Mouse (Mus musculus) NIH3T3 (cell line): ENCODE measurements around the gene Ifna16.

Experiments
- DNase-seq: peaks from one replicate; pipeline ENCODE4 v3.0.0-alpha.2; 2012; ENCODE audit warnings: low read depth

Ifna16 gene

DNA sequence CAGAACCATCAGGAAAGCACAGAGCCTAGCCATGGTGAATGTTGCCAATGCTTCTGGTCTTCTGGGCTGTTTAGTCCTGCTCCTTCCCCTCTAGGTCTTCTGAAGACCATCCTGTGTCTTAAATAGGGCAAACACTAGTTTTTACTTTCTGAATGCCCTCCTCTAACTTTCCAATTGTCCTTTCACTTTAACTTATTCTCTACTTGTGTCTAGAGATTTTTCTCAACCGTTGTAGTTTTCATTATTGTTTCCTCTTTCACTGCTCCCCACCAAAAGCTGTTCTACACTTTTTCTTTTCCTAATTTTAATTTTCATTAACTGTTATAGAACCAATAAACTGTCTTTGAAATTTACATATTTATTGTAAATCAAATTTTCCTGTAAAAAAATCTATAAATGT is at the start of gene Ifna16:
TSS of gene Ifna16 (minus strand) at position 101 of the 400 bp plus-strand sequence.
- no peak for DNase-seq

- DNase-seq = no peak
These were observed 46.9 kb upstream of the Ifna16 start for GRCm38 (mm10) chr4:88723497-88724090.

DNA sequence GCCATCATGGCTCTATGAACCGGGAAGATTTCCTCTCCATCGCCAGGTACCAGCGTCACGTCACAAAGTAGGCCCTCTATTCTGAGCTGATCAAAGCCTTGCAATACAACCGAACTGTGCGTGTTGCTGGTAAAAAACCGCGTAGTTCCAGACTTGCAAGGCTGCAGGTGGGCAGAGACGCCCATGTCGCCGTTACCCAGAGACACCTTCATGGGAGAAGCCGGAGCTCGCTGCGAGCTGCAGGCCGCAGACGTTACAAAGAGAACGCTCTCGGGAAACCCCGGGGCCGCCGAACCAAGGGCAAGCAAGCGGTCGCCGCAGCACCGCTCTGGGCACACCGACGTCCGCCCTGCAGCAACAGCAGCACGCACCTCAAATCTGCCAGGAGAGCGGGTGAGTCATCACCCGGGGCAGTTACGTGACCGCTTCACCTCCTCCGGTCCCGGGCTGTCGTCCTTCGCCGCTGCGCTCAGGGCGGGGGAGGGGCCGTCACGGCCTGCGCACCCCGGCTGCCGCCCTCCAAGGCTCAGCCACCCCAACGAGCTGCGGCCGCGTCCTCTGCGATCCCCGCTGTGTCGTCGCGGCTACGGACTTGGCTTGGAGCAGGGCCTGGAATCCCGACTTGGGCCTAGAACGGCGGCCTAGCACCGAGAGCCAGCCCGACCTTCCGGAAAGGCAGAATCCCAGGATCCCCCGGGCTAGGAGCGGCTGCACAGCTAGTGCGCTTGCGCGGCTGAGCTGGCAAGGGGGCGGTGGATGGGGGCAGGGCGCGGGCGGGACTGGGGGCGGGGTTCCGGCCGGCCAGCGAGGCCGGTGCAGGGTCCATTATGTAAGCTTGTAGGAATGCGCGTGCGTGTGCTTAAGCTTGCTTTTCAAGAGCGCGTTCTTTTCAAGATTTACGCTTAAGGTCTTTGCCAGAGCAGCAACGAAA is 45.3 kb upstream of the Ifna16 start, which contains the start of the genes Gm26566 and Klhl9:
TSS of gene Gm26566 (plus strand) at position 15 of the 931 bp plus-strand sequence.
TSS of gene Klhl9 (minus strand) at position 675 of the 931 bp plus-strand sequence.
- peak; percentile 98 for DNase-seq

GRCm38 (mm10) chr4:88718715-88719114 is 42.0 kb upstream of the Ifna16 start:
- peak; percentile 35 for DNase-seq

GRCm38 (mm10) chr4:88715059-88715458 is 38.3 kb upstream of the Ifna16 start:
- DNase-seq = peak; percentile 70

DNA sequence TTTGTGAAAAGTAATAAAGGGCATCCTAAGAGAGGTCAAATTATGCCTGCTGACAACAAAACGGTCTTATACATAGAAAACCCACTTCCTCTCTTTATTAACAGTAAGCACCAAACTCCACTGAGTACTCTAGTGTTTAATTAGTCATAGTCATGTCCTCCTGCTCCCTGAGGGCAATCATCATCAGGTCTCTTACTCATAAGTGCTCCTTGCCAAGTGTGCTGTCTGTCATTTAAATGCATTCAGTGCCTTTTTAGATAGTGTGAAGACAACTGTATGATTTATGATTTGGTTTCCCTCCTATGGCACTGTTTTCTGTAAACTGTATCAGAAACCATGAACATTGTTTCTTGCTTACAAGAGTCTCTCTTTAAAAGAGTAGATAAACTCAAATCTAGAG is 37.6 kb upstream of the Ifna16 start:
- DNase-seq = peak; percentile 36

DNA sequence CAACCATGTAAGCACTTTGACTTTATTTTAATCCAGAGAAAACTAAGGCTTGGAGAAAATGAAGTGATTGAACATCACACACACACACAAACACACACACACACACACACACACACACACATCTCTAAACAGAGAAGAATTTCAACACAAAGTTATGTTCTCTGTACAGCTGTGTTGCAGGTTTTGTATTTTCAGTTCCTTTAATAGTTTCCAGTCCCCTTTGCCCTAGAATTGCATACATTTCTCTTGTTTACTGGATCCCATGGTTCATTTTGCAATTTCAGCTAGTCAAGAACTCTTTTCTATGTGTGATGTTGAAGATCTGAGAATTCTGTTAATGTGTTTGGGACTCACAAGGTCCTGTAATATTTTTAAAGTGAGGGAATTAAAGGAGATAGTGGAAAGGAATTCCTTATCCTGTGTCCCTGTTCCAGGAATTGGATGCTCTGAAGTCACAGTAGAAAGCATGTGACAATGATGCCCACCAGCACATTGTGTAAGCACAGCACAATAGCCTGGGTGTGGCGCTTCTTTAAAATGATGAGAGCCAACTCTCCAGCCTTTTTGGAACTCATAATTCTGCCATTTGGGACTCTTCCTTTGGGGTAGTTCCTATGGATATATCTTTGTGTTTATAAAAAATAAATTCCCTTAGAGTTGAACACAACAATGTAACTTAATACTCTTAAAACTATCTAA is 30.6 kb upstream of the Ifna16 start:
- DNase-seq = no peak

GRCm38 (mm10) chr4:88705924-88706323 is 29.2 kb upstream of the Ifna16 start:
- no peak for DNase-seq

DNA sequence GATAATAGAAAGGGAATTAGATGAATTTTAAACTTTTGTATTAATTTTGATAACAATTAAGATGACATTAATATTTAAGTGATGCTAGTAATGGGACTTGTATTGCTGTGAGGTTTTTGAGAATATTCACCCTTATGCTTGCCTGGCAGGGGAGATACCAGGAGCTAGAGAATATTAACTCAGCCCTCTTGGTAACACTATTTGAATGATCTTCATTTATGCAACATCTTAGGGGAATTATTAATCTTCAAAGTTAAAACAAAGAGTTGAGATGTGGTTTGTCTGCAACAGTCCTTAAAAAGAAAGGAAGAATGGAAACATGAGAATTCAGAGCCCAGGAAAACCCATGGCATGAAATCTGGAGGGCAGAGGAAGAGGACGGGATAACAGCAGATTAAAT is 22.6 kb upstream of the Ifna16 start:
- no peak for DNase-seq

GRCm38 (mm10) chr4:88698781-88699180 is 22.1 kb upstream of the Ifna16 start:
- DNase-seq = no peak

DNA sequence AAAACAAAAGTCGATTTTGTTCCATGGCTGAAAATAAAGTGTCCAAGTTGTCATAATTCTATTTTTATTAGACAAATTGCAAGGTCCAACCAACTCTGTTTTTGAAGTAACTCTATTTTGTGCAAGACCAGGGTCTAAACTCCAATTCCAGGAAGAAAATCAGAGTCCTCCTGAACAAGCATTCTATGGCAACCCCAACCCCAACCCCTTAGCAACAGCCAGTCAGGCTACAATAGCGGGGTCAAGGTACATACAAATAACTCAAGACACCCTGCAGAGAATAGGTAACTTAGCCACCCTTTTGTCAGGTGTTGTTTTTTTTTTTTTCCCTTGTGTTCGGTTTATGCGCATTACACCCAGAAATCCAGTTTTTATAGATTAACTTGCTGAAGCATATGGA is 21.0 kb upstream of the Ifna16 start:
- DNase-seq = no peak

DNA sequence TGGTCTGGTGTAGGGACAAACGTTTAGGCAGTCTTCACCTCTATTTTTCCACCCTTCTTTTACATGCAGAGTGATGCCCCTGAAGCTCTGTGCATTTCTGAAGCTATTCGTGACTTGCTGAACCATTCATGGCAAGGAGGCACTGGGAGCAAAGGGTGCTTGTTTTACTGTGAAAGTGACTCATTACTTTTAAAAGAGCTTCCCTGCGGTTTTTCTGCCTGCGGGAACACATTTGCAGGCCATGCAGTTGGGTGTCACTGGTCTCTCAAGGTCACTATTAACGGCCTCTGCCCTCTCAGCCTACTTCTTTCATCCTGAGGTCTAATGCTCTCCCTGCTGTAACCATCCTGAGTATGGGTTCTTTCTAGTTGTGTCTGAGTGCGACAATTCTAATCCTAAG is 20.4 kb upstream of the Ifna16 start:
- no peak for DNase-seq

DNA sequence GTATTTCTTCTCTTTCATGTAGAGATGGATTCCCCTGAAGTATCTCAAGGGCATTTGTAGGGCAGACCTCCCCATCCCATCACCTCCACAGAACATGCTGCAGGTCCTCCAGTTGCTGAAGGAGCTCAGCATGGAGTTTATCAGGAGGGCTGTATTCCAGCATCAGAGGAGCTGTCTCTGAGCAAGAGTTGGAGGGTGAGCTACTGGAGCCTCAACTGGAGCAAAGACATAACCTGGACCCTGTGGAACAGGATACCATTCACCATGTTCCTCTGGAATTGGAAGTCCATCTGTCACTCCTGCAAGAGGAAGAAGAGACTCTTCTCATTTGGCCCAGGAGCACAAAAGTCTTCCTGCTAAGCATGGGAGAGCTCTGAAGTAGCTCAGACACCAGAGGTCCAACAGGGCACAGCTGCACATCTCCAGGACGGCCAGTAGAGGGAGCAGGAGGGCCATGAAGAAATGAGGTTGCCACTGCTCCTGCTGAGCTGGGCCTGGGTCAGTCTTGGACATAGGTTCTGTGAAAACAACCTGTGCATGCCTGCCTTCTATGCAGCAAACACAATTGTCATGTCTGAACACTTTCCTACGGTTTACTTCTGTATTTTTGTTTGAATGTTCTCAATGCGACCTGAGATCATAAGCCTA is 19.6 kb upstream of the Ifna16 start:
- DNase-seq = peak; percentile 90

GRCm38 (mm10) chr4:88693392-88693791 is 16.7 kb upstream of the Ifna16 start:
- DNase-seq = no peak

DNA sequence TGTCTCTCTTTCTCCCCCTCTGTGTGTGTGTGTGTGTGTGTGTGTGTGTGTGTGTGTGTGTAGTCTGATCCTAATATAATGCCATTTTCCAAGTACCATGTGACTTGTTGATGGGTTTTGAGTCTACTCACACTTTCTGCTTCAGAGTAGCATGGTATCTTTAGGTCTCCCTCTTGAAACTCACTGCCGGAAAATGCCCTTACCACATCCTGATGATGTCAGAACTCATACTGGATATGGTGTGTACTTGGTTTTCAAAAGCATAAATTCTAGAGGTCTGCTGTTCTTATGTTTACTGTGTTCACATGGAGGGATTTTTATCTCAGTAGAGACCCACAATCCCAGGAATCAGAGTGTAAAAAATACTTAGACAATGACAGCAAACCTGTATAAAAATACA is 15.8 kb upstream of the Ifna16 start:
- DNase-seq = no peak

DNA sequence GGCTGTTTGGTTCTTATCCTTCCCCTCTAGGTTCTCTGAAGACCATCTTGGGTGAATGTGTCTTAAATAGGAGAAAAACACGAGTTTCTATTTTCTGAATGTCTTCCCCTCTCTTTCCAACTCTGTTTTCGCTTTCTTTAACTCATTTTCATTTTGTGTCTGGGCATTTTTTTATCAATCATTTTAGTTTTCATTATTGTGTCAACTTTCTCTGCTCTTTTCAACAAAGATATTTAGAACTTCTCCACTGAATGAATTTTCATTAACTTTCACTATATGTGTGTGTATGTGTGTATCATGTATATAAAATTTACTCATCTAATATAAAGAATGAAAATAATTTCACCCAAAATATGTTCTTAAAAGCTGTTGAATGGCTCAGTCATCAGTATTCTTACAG is 14.5 kb upstream of the Ifna16 start, which contains the start of gene Ifnab:
TSS of gene Ifnab (minus strand) at position 101 of the 400 bp plus-strand sequence.
- no peak for DNase-seq

- DNase-seq = no peak
These were observed 7.1 kb upstream of the Ifna16 start, which contains the start of gene Ifna2 for GRCm38 (mm10) chr4:88683812-88684211. Gene Ifna2, minus strand, starts transcription at chr4:88683912.

DNA sequence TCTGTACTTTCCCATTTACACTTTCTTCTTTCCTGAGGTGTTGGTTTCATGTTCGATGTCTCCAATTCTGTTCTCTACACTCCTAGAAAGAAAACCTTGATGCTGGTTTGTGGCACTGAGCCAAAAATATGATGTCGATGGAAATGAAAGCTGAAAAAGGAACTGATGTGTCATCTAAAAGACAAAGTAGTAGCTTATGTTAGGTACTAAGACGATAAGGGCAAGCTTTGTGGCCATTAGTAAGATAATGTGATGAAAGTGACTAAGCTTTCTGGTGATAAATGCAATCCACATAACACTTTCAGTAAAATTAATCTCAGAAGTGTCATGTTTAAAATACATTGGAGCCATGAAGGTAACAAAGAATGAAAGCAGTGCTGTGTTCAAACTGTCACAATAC is 4.6 kb upstream of the Ifna16 start:
- peak; percentile 17 for DNase-seq

GRCm38 (mm10) chr4:88680362-88680761 is 3.6 kb upstream of the Ifna16 start:
- DNase-seq = peak; percentile 73

- no peak for DNase-seq
These were observed 21.3 kb downstream of the Ifna16 start for GRCm38 (mm10) chr4:88655461-88655860.

- no peak for DNase-seq
These were observed 23.1 kb downstream of the Ifna16 start for GRCm38 (mm10) chr4:88653644-88654043.

- no peak for DNase-seq
These were observed 32.4 kb downstream of the Ifna16 start, which contains the start of gene Ifna13 for GRCm38 (mm10) chr4:88644359-88644758. Gene Ifna13, minus strand, starts transcription at chr4:88644459.
